Mouse (Mus musculus): Measurements from ENCODE around the gene Sesn1.

The Sesn1 gene

GRCm38 (mm10) chr10:41809771-41810563 is at the start of gene Sesn1, which contains the start of gene Cep57l1:
TSS of gene Sesn1 (plus strand) at chr10:41809935.
TSS of gene Cep57l1 (minus strand) at chr10:41809871.
- in situ Hi-C loops (cut with MboI, MseI): loop anchor here (5.0 to 25.0 kb wide), 5 partner anchors 77 to 1485 kb away; partner anchors contain the start of genes Afg1l (in 1 of the 2), Foxo3 (in 1 of the 2) and Snx3 (in 1 of the 2)

- in situ Hi-C loops (cut with MboI, MseI): no loop called here
These were observed 48.9 kb upstream of the Sesn1 start for GRCm38 (mm10) chr10:41760866-41761265.

- in situ Hi-C loops (cut with MboI, MseI): no loop called here
These were observed 45.9 kb upstream of the Sesn1 start for GRCm38 (mm10) chr10:41763741-41764385.

GRCm38 (mm10) chr10:41765586-41765985 is 44.1 kb upstream of the Sesn1 start:
- in situ Hi-C loops (cut with MboI, MseI): no loop called here

GRCm38 (mm10) chr10:41766280-41766679 is 43.5 kb upstream of the Sesn1 start:
- in situ Hi-C loops (cut with MboI, MseI): no loop called here

GRCm38 (mm10) chr10:41767254-41767653 is 42.5 kb upstream of the Sesn1 start:
- in situ Hi-C loops (cut with MboI, MseI): no loop called here

GRCm38 (mm10) chr10:41792375-41792774 is 17.4 kb upstream of the Sesn1 start:
- in situ Hi-C loops (cut with MboI, MseI): no loop called here

- in situ Hi-C loops (cut with MboI, MseI): no loop called here
These were observed 12.5 kb upstream of the Sesn1 start for GRCm38 (mm10) chr10:41797253-41797652.

- in situ Hi-C loops (cut with MboI, MseI): loop anchor here (10.0 to 25.0 kb wide), 2 partner anchors 684 to 1491 kb away; partner anchors contain the start of gene Afg1l (in 1 of the 2)
These were observed 6.3 kb upstream of the Sesn1 start for GRCm38 (mm10) chr10:41803467-41803866.

- in situ Hi-C loops (cut with MboI, MseI): loop anchor here (5.0 to 25.0 kb wide), 3 partner anchors 83 to 1490 kb away; partner anchors contain the start of gene Afg1l (in 1 of the 2)
These were observed 5.0 kb upstream of the Sesn1 start for GRCm38 (mm10) chr10:41804711-41805110.

GRCm38 (mm10) chr10:41805729-41806355 is 3.9 kb upstream of the Sesn1 start:
- in situ Hi-C loops (cut with MboI, MseI): loop anchor here (5.0 to 25.0 kb wide), 3 partner anchors 81 to 1489 kb away; partner anchors contain the start of gene Afg1l (in 1 of the 2)

- in situ Hi-C loops (cut with MboI, MseI): loop anchor here (5.0 to 25.0 kb wide), 3 partner anchors 78 to 1486 kb away; partner anchors contain the start of gene Afg1l (in 1 of the 2)
These were observed 510 bp upstream of the Sesn1 start for GRCm38 (mm10) chr10:41809080-41809770.

GRCm38 (mm10) chr10:41810564-41811455 is 1.1 kb downstream of the Sesn1 start:
- in situ Hi-C loops (cut with MboI, MseI): loop anchor here (5.0 to 25.0 kb wide), 4 partner anchors 76 to 691 kb away; partner anchors contain the start of genes Afg1l (in 1 of the 2), Foxo3 (in 1 of the 2) and Snx3 (in 1 of the 2)

- in situ Hi-C loops (cut with MboI, MseI): loop anchor here (5.0 to 25.0 kb wide), 4 partner anchors 75 to 690 kb away; partner anchors contain the start of genes Afg1l (in 1 of the 2), Foxo3 (in 1 of the 2) and Snx3 (in 1 of the 2)
These were observed 2.8 kb downstream of the Sesn1 start for GRCm38 (mm10) chr10:41812566-41812965.

GRCm38 (mm10) chr10:41814305-41814853 is 4.6 kb downstream of the Sesn1 start:
- in situ Hi-C loops (cut with MboI, MseI): loop anchor here (5.0 to 25.0 kb wide), 4 partner anchors 73 to 688 kb away; partner anchors contain the start of genes Afg1l (in 1 of the 2), Foxo3 (in 1 of the 2) and Snx3 (in 1 of the 2)

- in situ Hi-C loops (cut with MboI, MseI): loop anchor here in 1 of 2 experiments (25.0 kb wide), 1 partner anchor 671 kb away; the partner anchor contains the start of gene Afg1l
These were observed 6.8 kb downstream of the Sesn1 start for GRCm38 (mm10) chr10:41816516-41816915.

- in situ Hi-C loops (cut with MboI, MseI): loop anchor here in 1 of 2 experiments (25.0 kb wide), 1 partner anchor 669 kb away; the partner anchor contains the start of gene Afg1l
These were observed 8.4 kb downstream of the Sesn1 start for GRCm38 (mm10) chr10:41818036-41818732.

GRCm38 (mm10) chr10:41818733-41819070 is 9.0 kb downstream of the Sesn1 start:
- in situ Hi-C loops (cut with MboI, MseI): loop anchor here in 1 of 2 experiments (25.0 kb wide), 1 partner anchor 669 kb away; the partner anchor contains the start of gene Afg1l
